Mouse (Mus musculus): ENCODE data around the gene Trpv4. TPM values are rescaled to one million over a fixed set of nuclear protein-coding genes. Genes with fewer than 3 reads are reported as not detected.

Gene Trpv4
- total RNA-seq, 2 experiments from 2014 or later: 1.8 to 2.1 TPM

Other genes with a start within 250 kb of the Trpv4 start
- 10 to 100 TPM; 19.2 to 19.4 TPM for gene Mmab, start 214.4 kb downstream of the Trpv4 start, total RNA-seq (2021)
- gene Mvk, start 214.2 kb downstream of the Trpv4 start, total RNA-seq (2021): 1 to 10 TPM; 8.4 to 9.4 TPM
- under 1 TPM; 0.33 to 0.66 TPM for gene Fam222a, start 90.4 kb downstream of the Trpv4 start, total RNA-seq (2021)
- 1 to 10 TPM; 7.2 to 8.7 TPM for gene Gltp, start 32.6 kb upstream of the Trpv4 start, total RNA-seq (2021)
- gene Tchp, start 49.3 kb upstream of the Trpv4 start, total RNA-seq (2021): 1 to 10 TPM; 2.3 to 2.9 TPM
- 10 to 100 TPM; 16.1 to 17.3 TPM for gene Ankrd13a, start 116.3 kb upstream of the Trpv4 start, total RNA-seq (2021)
- gene Git2, start 117.1 kb upstream of the Trpv4 start, total RNA-seq (2021): 10 to 100 TPM; 13.3 to 16.2 TPM
- gene 1500011B03Rik, start 165.0 kb upstream of the Trpv4 start, total RNA-seq (2021): 1 to 10 TPM; 3.4 to 4.0 TPM
- not detected for gene 4930519G04Rik, start 195.2 kb upstream of the Trpv4 start, total RNA-seq (2021)
- not detected for gene Gm9936, start 200.3 kb upstream of the Trpv4 start, total RNA-seq (2021)
- 1 to 10 TPM in 1 of 2 experiments, under 1 TPM in 1; 0.43 to 1.3 TPM for gene Oasl2, start 238.5 kb upstream of the Trpv4 start, total RNA-seq (2021)